Mouse (Mus musculus): ENCODE data around the gene Ube2i.
"Not testable (repeated sequence)": the region's sequence is repeated elsewhere in the genome, so short reads cannot be mapped to it uniquely, and the experiment has no call there.

The Ube2i gene

DNA sequence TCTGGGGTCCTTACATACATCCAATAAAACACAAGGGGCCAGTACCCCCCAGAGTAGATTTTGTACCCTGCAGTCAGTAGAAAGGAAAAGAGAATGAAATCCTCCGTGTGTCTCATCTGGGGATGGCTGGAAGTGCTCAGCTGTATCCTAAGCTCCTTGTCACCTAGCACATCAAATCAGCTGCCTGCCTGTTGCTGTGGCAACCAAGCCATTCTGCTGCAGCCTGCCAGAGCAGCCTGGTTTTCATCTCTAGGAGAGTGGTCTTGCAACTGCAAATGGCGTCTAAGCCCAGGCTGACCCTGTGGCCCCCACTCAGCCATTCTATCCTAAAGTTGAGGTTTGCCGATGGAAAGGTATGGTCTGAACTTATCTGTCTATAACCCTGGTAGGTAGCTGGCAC is 21.8 kb downstream of the Ube2i start:
- DNase-seq (ENCODE audit: low spot score), result no peak

DNA sequence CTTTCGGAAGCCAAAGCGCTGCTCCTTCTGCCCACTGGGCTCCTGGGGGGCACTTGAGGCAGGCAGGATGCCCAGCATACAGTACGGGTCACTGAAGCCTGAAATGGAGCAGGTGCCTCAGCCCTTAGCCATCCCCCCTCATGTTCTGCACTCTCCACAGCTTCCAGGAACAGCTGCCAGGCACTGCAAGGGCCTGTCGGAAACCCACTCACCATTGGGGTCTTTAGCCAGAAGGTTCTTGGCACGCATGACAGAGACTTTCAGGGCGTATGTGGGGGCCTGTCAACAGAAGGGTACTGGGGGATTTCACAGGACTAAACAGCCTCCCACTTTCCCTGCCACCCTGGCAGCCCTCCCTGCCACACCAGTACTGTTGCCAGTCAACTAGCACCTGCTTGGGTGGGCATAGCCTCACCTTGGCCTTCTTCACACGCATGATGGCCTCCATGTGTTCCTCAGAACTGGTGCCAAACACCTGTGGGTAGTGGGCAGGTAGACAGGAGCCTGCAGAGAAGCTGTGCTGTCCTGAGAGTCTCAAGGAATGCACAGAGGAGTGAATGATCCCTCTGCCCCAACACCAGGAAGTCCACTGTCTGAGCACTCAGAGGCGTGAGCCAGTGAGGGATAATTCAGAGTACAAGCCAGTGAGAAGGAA is 24.1 kb downstream of the Ube2i start:
- DNase-seq (ENCODE audit: low spot score), result no peak

- no peak for DNase-seq (ENCODE audit: low spot score)
Observed at GRCm38 (mm10) chr17:25248033-25248750, 26.2 kb downstream of the Ube2i start.

DNA sequence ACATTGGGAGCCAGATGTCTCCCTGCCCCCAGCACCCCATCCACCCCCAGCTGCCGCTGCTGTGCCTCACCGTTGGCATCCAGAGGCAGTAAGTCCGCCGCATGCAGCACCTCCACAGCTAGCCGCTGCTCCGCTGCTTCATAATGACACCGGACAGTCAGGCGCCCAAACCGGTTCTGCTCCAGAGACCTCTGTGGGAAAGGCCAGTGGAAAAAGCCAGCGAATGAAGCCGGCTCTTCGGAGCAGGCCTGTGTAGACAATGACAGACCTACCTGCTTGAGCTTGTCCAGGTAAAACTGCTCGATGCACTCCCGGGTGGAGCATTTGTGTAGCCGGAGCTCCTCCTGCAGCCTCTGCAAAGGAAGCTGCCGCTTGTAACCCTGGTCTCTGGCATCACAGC is 30.2 kb downstream of the Ube2i start:
- no peak for DNase-seq (ENCODE audit: low spot score)

DNA sequence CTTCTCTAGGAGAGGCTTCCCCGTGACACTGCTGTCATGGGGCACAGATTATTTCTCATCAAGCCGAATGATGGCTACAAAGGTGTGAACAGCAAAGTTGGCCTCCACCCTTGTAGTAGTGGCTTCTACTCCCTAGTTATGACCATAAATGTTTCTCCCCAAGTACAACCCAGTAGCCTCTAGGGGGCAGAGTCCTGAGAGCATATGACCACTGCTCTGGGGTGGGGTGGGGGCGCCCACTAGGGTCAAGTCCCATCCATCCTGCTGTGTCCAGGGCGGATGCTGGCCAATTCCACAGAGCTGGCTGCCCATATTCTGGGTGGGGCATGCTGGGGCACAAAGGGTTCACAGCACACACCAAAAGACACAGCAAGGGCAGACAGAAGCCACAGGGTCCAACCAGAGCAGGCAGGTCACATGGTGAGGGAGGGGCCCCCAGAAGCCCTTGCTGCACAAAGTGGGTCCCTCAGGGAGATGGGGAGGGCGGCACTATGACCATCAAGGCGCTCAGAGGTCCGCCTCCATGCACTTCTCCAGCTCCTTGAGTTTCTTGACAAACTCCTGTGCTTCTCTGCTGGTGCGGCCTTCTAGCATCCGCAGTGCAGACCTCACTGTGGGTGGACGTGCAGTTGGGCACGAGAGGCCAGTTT is 31.2 kb downstream of the Ube2i start:
- DNase-seq (ENCODE audit: low spot score), result no peak

DNA sequence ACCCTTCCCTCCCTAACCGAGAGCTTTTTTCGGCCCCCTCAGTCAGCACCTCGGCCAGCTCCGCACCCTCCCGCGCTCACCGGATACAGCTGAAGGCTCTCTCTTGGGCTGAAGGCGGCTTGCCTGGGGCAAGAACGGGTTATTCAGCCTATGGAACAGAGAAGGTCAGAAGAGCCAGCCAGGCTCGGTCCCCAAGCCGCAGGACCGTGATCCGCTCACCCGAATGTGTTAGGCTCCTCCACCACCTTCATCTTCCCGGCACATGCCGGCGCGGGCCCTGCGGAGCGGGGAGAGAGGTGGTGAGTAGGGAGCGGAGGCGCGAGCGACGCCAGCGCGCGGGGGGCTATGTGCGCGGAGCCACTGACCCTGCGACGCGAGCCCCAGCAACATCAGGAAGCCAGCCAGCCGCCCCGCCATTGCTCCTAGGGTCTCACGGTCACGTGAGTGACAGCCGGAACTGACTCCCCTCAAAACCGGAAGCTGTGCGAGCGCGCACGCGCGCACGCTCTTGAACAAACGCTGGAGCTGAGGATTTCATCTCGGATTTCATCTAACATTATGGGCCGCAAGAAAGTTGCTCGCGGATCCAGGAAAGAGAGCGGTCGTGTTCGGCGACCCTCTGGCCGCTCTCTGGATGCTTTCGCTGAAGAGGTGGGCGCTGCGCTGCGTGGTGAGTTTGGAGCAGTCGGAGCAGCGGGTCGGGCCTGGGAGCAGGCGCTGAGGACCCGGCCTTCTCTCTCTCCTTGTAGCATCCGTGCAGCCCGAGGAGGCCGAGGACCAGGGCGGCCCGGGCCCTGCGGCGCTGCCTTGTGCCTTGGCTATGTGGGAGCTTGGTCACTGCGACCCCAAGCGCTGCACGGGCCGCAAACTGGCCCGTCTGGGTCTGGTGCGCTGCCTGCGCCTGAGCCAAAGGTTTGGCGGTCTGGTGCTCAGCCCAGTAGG is 34.5 kb downstream of the Ube2i start, which contains the start of the genes Gnptg and Tsr3:
Gene Gnptg (minus strand): TSS at position 430 of the 942 bp plus-strand sequence.
Gene Tsr3 (plus strand): TSS at position 476 of the 942 bp plus-strand sequence.
- peak; percentile 45 for DNase-seq (ENCODE audit: low spot score)

DNA sequence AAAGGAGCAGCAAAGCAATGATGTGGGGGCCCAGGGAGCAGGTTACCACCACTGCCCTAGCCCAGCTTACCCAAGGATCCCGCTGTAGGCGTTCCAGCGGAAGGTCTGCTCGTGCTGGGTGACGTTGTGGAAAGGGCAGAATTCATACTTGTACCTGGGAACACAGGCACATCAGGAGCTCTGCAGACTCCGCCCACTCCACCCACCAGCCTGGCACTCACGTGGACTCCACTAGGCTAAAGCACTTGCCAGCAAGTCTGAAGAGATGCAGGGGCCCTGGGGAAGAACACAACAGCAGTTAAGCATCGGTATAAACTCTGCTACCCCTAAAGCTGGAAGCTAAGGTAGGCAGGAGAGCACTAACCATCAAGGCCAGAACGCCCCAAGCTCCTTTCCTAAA is 38.8 kb downstream of the Ube2i start:
- no peak for DNase-seq (ENCODE audit: low spot score)

- not testable (repeated sequence) for DNase-seq (ENCODE audit: low spot score)
Observed at GRCm38 (mm10) chr17:25231621-25232020, 42.8 kb downstream of the Ube2i start.

GRCm38 (mm10) chr17:25230700-25231099 is 43.7 kb downstream of the Ube2i start:
- DNase-seq (ENCODE audit: low spot score), result no peak

GRCm38 (mm10) chr17:25230014-25230655 is 44.3 kb downstream of the Ube2i start:
- DNase-seq (ENCODE audit: low spot score), result not testable (repeated sequence)

DNA sequence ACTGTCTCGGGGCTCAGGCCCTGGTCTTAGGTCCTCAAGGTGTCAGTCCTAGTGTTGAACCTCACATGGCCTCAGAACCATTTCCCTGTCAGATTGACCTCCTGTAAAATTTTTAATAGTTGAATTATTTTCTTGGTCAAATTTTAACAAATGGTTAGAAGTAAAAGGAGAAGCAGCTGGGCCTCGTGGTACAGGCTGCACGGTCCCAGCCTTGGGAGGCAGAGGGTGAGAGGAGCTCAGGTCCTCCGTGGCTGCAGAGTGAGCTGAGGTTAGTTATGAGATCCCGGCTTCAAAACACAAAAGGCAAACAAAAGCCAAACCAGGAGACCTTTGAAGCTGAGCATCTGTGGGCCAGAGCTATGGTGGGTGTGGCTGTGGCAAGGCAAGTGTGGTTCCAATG is 46.4 kb downstream of the Ube2i start:
- DNase-seq (ENCODE audit: low spot score), result no peak

DNA sequence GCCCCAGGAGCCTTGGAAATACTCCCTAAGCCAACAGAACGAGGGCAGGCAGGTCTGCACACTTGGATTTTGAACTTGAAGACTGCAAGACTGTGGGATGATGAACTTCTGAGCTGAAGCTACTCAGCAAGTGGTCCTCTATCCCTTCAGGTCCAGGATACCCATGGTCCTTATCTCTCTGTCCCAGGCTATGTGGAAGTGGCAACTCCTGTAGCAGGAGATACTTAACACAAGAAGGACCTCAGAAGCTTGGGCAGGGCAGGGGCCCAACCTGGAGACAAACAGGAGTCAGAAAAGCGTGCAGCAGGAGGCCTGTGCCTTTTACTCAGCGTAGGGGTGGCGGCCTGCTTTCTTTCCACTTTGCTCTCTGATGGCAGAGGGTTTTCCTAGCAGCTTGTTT is 48.8 kb downstream of the Ube2i start:
- DNase-seq (ENCODE audit: low spot score), result no peak

DNA sequence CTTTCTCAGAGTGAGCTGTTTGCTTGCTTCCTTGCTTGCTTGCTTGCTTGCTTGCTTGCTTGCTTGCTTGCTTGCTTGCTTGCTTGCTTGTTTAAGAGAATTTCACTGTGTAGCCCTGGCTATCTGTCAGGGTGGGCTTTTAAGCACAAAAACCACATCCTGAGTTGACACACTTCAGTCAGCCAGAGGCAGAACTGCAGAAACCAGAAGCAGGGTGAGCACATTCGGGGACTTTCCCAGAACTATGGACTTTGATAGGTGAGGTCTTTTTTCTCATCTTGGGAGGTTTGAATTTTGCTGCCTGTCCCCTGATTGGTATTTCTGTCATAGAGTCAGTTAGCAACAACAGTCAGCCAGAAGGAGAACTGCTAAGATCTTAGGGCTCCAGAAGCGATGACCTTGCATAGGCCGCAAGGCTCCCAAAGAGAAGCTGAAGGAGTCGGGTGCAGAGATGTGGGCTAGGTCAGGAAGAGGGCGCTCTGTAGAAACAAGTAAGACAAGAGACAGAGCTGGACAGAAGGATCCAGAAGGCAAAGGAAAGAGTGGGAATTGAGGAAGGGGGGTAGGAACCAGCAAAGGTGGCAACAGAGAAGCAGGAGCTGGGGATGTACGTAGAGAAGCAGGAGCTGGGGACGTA is 49.7 kb downstream of the Ube2i start:
- DNase-seq (ENCODE audit: low spot score), result no peak

DNA sequence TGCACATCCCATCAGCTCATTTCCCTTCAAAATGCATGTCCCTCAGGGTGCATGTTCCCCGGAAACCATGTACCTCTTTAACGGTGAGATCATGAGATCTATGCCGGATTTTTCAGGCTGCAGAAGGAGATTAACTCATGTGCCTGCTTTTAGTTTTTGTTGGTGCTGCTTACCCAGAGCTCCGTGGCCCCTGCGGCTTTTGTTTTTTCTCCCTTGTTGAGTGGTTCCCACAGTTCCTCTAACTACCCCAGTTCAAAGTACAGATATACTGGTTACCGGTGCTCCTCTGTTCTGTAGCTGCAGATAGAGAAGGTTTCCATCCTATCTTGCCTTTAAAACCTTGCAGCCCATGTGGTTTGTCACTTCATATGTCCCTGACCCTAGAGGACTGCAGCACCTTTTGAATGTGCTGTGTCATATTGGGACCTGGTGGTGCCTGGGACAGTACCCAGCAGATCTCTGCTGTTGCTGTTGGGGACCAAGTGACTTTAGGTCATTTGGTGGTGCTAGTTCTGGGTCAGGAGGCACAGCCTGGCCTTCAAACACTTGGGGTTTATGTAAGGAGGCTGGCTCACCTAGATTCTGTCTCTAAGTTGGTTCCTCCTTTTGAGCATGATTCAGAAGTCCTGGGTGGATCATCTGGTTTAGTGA is 51.3 kb downstream of the Ube2i start:
- DNase-seq (ENCODE audit: low spot score), result no peak

DNA sequence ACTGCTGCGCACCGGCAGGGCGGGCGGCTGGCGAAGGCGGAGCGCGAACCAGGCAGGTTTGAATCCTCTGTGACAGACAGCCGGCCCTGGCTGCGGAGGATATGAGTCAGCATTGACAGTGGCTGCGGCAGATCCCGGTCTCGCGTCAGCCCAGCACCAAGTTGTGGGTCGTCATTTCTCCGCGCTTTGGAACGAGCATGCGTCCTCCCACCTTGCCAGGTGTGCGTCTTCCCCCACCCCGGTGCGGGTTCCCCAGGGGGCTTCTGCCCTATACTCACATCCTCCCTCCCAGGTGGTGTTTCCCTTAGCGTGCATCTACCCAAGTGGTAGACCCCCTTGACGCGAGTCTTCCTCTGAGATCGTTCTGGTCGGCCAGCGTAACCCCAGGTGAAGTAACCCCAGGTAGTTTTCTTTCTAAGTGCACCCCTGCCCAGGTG is 51.9 kb downstream of the Ube2i start:
- not testable (repeated sequence) for DNase-seq (ENCODE audit: low spot score)

DNA sequence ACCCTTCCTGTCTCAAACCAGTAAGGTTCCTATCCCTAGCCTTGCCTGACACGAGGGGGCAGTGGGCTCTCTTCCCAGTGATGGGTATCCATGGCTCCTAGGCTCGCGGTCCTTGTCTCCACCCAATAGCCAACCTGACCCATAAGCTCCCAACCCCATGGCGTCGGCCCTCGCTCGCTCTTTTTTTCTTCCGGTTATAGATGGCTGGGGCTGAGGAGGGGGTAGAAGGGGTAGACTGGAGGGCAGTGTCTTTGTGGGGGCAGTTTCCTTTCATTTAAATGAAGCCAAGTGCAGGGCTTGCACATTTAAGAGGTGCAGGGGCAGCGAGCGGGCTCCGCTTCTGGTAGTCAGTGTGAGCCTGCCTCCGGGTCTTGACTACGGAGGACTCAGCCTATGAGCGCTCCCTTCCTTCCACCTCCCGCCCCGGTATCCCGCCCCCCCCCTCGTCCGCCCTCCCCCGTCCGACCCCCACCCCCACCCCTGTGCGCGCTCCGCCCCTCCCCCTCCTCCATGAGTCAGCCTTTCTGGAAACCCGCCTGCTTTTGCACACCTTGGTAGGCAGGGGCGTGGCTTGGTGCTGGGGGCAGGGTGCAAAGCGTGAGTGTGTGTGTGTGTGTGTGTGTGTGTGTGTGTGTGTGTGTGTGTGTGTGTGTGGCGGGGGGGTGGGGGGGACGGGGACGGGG is 52.5 kb downstream of the Ube2i start:
- no peak for DNase-seq (ENCODE audit: low spot score)

DNA sequence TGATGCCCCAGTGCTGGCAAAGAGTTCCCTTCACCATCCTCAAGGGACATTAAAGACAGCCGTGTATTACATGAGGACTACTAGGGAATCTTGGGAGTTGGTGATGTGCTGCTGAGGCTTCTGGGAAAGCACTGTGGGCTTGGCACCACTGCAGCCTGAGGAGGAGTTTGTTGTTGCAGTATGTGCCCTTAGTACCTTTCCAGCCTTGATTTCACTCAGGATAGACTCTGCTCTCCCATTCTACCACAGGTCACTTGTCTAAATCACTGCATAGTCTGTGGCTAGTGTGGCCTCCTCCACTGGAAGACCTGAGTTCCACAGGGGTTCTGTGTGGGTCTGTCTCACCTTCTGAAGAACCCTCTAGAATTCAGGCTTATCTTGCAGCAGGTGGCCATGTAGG is 53.7 kb downstream of the Ube2i start:
- no peak for DNase-seq (ENCODE audit: low spot score)

GRCm38 (mm10) chr17:25219492-25220295 is 54.7 kb downstream of the Ube2i start:
- no peak for DNase-seq (ENCODE audit: low spot score)

DNA sequence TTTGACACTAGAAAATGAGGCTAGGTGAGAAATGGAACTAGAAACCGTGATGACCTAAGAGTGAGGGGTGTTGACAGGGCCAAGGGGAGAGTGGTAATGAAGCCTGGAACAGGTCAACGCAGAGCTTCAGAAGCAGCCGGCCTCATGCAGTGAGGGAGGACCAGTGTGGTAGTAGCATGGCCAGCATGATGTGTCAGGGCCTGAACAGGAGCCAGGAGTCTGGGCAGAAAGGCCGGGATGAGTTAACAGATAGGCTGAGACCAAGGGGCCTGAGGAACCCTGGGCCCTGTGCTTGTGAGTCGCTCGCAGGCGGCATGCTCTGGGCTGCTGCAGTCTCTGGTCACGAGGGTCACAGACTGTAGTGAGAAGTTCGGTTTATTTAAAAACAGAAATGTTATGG is 55.5 kb downstream of the Ube2i start:
- no peak for DNase-seq (ENCODE audit: low spot score)
